Comparison of ENCODE assay signal across 8 mouse cellular contexts in the genomic region with DNA sequence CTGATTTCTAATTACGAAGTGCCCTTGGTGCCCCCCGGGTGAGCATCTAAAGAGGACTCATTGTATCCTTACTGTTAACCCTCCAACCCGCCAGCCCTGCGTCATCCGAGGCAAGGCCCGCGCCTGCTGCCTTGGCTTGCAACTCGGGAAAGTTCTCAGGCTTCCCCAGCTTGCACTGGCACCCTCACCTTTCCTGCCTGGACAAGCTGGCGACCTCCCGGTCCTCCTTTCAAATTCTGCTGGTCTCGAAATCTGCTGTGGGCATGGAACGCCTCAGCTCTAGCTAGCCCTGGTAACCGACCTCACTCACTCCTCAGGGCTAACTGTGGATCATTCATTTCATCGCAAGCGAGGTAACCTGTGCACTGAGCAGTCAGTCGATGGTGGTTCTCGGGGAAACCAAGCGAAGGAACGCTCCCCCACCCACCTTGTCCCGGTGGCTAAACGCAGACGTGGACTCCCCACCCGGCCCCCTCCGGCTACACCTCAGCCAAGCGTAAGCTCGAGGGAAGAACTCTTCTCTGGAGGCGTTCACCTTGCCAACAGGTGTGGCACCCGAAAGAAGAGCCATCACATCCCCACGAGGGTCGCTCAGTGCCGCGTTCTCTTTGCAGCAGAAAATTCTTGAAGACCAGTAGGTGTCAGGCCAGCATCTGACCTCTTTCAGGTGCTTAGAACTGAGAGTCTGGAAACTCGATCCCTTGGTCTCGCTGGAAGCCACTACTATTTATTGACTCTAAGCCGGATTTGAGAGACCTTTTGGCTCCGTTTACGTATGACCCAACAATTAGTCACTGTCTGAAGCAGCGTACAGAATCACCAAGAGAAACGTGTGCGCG. TPM values are rescaled to one million over a fixed set of nuclear protein-coding genes. Genes with fewer than 3 reads are reported as not detected.
DNase-seq lines count a peak whose midpoint lies in the region; ATAC-seq lines count a peak whose summit lies in the region.

No protein-coding gene starts in this region.

- H3K9ac ChIP-seq in embryonic facial prominence, embryonic 15.5 days: peak overlapping the region; percentile 39
- H3K9ac ChIP-seq in hindbrain, embryonic 16.5 days (ENCODE audit: low read depth, low read length): peak overlapping the region; percentile 95
- H3K9ac ChIP-seq in liver, embryonic 16.5 days (ENCODE audit: low read depth, low read length): peak overlapping the region; percentile 70
- peak overlapping the region; percentile 85 for H3K9ac ChIP-seq in neural tube, embryonic 12.5 days

- peak overlapping the region; percentile 87 for H3K4me3 ChIP-seq in embryonic facial prominence, embryonic 15.5 days (replicated peaks)
- H3K4me3 ChIP-seq in hindbrain, embryonic 16.5 days (ENCODE audit: low read length): peak overlapping the region; percentile 89
- peak overlapping the region; percentile 79 for H3K4me3 ChIP-seq in liver, embryonic 16.5 days (ENCODE audit: low read depth, low read length)
- peak overlapping the region; percentile 88 for H3K4me3 ChIP-seq in neural tube, embryonic 12.5 days

- no peaks in the 10 kb centered on the region for H3K9me3 ChIP-seq in embryonic facial prominence, embryonic 15.5 days (replicated peaks)
- no peaks in the 10 kb centered on the region for H3K9me3 ChIP-seq in hindbrain, embryonic 16.5 days (ENCODE audit: control insufficient read depth, low read length)
- no peaks in the 10 kb centered on the region for H3K9me3 ChIP-seq in liver, embryonic 16.5 days (replicated peaks; ENCODE audit: control insufficient read depth, low read length)
- H3K9me3 ChIP-seq in neural tube, embryonic 12.5 days: no peaks in the 10 kb centered on the region

- DNase-seq in layer of hippocampus, postnatal 36 days: peak; percentile 42 to 44
- no peak for DNase-seq in layer of hippocampus, adult 9-11 months
- DNase-seq in T-cell, adult 2 months (ENCODE audit: low spot score): peak; percentile 10
- DNase-seq in urinary bladder, postnatal 36 days (ENCODE audit: low spot score in 2 of 2): peak; percentile 22 to 29

- peak overlapping the region; percentile 93 for H3K4me2 ChIP-seq in embryonic facial prominence, embryonic 15.5 days (replicated peaks)
- H3K4me2 ChIP-seq in hindbrain, embryonic 16.5 days (ENCODE audit: low read length): peak overlapping the region; percentile 78
- peak overlapping the region; percentile 83 for H3K4me2 ChIP-seq in liver, embryonic 16.5 days (ENCODE audit: low read depth, low read length)
- peak overlapping the region; percentile 90 for H3K4me2 ChIP-seq in neural tube, embryonic 12.5 days (replicated peaks)

- 0 out of 2 replicates have a peak, but pooled peaks have one; percentile 12 for ATAC-seq in embryonic facial prominence, embryonic 15.5 days (ENCODE audit: insufficient number of reproducible peaks, low FRiP score, low TSS enrichment, low read depth)
- ATAC-seq in hindbrain, embryonic 16.5 days: peak; percentile 15; the same call in 1 of the 2 replicates
- ATAC-seq in liver, embryonic 16.5 days (ENCODE audit: low read depth): no peak
- ATAC-seq in neural tube, embryonic 12.5 days (ENCODE audit: low FRiP score, low read depth): no peak; the same call in 1 of the 2 replicates

- no peaks in the 10 kb centered on the region for H3K27me3 ChIP-seq in embryonic facial prominence, embryonic 15.5 days
- H3K27me3 ChIP-seq in hindbrain, embryonic 16.5 days (replicated peaks; ENCODE audit: control insufficient read depth, insufficient read depth, low read length): no peaks in the 10 kb centered on the region
- H3K27me3 ChIP-seq in liver, embryonic 16.5 days (ENCODE audit: control insufficient read depth, insufficient read depth, low read depth, low read length): no peaks in the 10 kb centered on the region
- H3K27me3 ChIP-seq in neural tube, embryonic 12.5 days (replicated peaks): no peaks in the 10 kb centered on the region

- peak overlapping the region; percentile 94 for H3K27ac ChIP-seq in embryonic facial prominence, embryonic 15.5 days (replicated peaks)
- peak overlapping the region; percentile 97 for H3K27ac ChIP-seq in hindbrain, embryonic 16.5 days (ENCODE audit: low read depth, low read length)
- peak overlapping the region; percentile 87 for H3K27ac ChIP-seq in liver, embryonic 16.5 days (ENCODE audit: low read length)
- no peak overlapping the region for H3K27ac ChIP-seq in neural tube, embryonic 12.5 days

- no peaks in the 10 kb centered on the region for H3K36me3 ChIP-seq in embryonic facial prominence, embryonic 15.5 days
- H3K36me3 ChIP-seq in hindbrain, embryonic 16.5 days (ENCODE audit: control insufficient read depth, insufficient read depth, low read length): no peaks in the 10 kb centered on the region
- no peaks in the 10 kb centered on the region for H3K36me3 ChIP-seq in liver, embryonic 16.5 days (ENCODE audit: control insufficient read depth, insufficient read depth)
- no peaks in the 10 kb centered on the region for H3K36me3 ChIP-seq in neural tube, embryonic 12.5 days

- peaks cover 33% of the 10 kb centered on the region for H3K4me1 ChIP-seq in embryonic facial prominence, embryonic 15.5 days
- peaks cover 27% of the 10 kb centered on the region for H3K4me1 ChIP-seq in hindbrain, embryonic 16.5 days (ENCODE audit: control insufficient read depth, insufficient read depth, low read depth, low read length)
- H3K4me1 ChIP-seq in liver, embryonic 16.5 days (ENCODE audit: control insufficient read depth, low read depth, low read length): peaks cover 16% of the 10 kb centered on the region
- H3K4me1 ChIP-seq in neural tube, embryonic 12.5 days: peaks cover 32% of the 10 kb centered on the region

- WGBS in embryonic facial prominence, embryonic 15.5 days: 1% methylated on average over 41 of the region's 41 CpGs
- under 1% methylated on average over 41 of the region's 41 CpGs for WGBS in hindbrain, embryonic 16.5 days
- under 1% methylated on average over 41 of the region's 41 CpGs for WGBS in liver, embryonic 16.5 days (ENCODE audit: insufficient replicate concordance)
- under 1% methylated on average over 41 of the region's 41 CpGs for WGBS in neural tube, embryonic 12.5 days

RNA-seq across cellular contexts. Expression of a gene that starts 1.0 kb away (rescaled TPM):
- 100 to 1,000 TPM; 126 to 156 TPM for total RNA-seq in layer of hippocampus, postnatal 36 days (2021)
- polyA plus RNA-seq in embryonic facial prominence, embryonic 15.5 days (2015; fragmentation: Nextera tagmentation; extraction: Ambion mirVana): 6.7 and 7.2 TPM in 2 replicates
- 7.5 and 8.3 TPM in 2 replicates for polyA plus RNA-seq in hindbrain, embryonic 16.5 days (2015; fragmentation: Nextera tagmentation; extraction: Ambion mirVana)
- 2.8 and 3.2 TPM in 2 replicates for polyA plus RNA-seq in liver, embryonic 16.5 days (2015; fragmentation: Nextera tagmentation; extraction: Ambion mirVana)
- polyA plus RNA-seq in neural tube, embryonic 12.5 days (2016; fragmentation: Nextera tagmentation; extraction: Ambion mirVana): 3.4 and 4.2 TPM in 2 replicates

Comparison
In these comparisons a context has a peak if more than half of its experiments do, and no peak if none do; other contexts are left out.
1. ATAC-seq: peak in embryonic facial prominence, embryonic 15.5 days (single experiment) and hindbrain, embryonic 16.5 days (single experiment); none in liver, embryonic 16.5 days (single experiment) and neural tube, embryonic 12.5 days (single experiment).
2. H3K9ac ChIP-seq: peak in every context shown above with its lines; median percentile 95 in hindbrain, embryonic 16.5 days; 85 in neural tube, embryonic 12.5 days; 70 in liver, embryonic 16.5 days; 39 in embryonic facial prominence, embryonic 15.5 days.
3. Peak in every context shown above with its lines, with median percentiles within 50 percentile points of each other: H3K4me2 ChIP-seq and H3K4me3 ChIP-seq.